Mouse (Mus musculus): ENCODE results near the gene Fbxo2. TPM values are rescaled to one million over a fixed set of nuclear protein-coding genes. Genes with fewer than 3 reads are reported as not detected.

The Fbxo2 gene
- not detected for polyA plus RNA-seq (2014; fragmentation: Illumina TruSeq; extraction: RNeasy Lipid Tissue Mini Kit (QIAGEN cat#74804); ENCODE audit: low read depth, low replicate concordance)

DNA sequence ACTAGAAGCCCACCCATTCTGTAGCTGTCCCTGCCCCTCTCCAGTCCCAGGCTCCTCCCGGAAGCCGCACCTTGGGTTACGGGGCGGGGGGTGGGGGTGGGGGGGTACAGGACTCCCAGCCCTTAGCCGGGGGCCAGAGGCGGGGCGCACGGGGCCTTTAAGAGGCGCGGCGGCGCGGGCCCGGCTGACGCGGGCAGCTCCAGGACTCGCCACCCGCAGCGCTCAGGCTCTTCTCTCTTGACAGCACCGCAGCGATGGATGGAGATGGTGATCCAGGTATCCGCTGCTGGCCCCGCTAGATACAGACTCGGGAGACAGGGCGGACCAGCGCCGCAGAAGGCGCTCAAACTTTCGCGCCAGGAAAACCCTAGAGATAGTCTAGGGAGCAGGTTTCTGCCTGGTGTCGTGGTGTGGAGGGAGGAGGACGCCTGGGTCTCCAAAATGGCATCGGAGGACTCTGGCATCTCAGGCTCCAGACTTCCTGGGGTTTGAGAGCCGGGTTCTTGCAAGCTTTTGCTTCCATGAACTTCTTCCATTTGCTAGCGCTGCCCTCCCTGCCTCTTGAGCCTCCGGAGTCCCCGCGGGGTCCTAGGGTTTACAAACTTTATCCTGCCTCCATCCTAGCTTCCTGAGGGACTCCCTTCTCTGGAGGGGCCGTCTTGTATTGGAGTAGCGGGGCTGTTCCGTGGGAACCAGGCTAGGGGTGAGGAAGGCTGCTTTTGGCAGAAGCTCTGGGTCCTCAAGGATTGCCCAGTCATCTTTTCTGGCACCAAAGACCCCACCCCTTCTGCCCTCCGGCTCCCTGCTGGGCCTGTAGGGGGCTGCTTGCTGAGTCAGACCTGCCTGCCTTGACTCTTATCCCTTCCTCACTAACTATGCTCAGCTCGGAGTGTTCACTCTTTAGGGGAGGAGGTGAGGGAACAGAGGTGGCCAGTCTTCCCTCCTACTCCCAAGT is at the start of gene Fbxo2, which contains the start of gene Fbxo44:
TSS of gene Fbxo2 (plus strand) at position 186 of the 955 bp plus-strand sequence.
TSS of gene Fbxo44 (minus strand) at position 47 of the 955 bp plus-strand sequence.

DNA sequence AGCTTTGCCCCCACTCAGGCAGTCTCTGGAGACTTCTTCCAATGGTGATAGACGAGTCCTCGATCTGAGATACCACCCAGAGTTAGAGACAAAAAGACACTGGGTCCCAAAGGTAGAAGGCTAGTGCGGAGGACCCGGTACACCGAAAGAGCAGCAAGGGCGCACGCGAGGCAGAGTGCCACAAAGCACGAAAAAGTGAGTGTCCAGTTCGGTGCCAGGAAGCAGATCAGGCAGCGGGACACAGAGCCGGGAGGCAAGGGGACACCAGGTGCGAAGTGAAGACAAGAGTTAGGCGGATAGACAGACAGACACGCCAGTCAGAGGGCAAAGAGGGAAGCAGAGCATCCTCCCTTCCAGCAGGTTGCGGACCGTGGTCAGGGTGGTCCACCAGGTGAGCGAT is 30.3 kb upstream of the Fbxo2 start, which contains the start of gene Mad2l2:
TSS of gene Mad2l2 (plus strand) at position 252 of the 400 bp plus-strand sequence.

DNA sequence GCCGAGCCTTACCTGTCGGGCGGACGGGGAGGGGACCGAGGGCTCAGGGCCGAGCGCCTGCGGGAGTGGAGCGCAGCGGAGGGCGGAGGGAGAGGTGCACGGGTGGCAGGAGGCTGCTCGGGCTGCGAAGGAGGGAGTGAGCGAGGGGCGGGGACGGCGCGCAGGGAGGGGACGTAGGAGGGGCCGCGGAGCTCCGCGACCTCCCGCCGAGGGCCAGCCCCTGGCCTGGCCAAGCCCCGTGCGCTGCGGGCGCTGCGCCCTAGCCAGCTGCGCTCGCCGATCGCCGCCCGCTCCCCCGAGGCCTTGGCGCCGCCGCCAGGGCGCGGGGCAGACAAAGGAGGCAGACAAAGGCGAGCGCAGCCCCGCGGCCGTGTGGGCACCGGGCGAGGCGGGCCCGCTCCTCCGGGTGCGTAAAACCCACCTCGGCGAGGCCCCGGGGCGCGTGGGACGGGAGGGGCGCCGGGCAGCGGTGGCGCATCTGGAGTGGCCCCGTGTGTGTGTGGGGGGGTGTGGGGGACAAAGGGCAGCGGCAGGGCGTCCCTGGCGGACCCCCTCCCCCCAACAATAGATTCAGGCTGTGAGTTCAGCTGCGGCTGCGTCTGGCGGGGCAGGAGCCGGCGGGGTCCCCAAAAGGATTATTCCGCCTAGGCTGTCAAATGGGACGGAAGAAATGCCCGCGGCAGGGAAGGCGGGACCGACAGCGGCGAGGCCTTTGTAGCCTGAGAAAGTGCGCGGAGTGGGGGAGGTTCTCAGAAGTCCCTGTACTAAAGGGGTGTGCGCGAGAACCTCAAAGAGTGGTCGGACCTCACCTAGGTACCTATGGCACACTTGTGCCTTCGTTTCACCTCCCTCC is 29.6 kb upstream of the Fbxo2 start, which contains the start of gene Draxin:
TSS of gene Draxin (minus strand) at position 138 of the 853 bp plus-strand sequence.

DNA sequence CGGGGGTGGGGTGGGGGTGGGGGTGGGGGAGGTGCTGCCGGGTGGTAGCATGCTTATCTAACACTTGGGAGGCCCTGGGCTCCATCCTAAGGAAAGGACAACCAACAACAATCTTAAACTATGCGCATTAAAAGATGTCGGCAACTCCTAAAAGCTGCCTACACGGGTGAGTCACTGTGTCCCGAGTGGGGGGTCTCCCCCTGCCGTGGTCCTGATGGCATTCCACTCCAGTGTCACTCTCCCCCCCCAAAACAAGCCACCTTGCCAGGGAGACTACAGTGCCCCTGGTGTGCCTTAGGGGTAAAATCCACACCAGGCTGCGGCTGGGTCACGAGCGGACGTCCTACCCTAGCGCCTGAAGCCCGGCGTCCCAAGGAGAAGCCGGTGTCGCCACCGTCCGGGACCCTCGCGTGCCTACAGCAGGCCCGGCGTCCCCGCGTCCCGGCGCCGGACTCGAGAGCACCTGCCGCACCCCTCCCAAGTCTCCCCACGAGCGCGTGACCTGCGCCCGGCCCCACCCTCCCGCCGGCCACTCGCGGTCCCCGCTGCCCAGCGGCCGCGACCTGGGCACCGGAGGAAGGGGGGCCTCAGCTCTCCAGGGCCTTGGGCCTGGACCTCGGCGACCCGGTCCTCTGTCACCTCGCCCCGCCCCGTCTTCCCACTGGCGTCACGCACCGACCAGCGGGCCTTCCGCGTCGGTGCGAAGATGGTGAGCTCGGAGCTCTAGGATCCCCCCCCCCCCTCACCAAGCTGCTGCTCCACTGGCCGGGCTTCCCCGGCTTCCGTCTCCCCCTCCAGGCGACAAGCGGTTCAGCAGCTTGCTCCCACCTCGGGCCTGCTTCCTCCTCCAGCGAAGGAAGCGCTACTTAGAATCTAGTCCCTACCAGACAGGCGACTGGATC is 8.9 kb upstream of the Fbxo2 start, which contains the start of gene Fbxo6:
TSS of gene Fbxo6 (minus strand) at position 874 of the 902 bp plus-strand sequence.

Other genes with a start within 250 kb of the Fbxo2 start
- gene Plod1, start 223.9 kb upstream of the Fbxo2 start, polyA plus RNA-seq (2014; fragmentation: Illumina TruSeq; extraction: RNeasy Lipid Tissue Mini Kit (QIAGEN cat#74804); ENCODE audit: low read depth, low replicate concordance): 69.2 TPM
- 28.8 TPM for gene 2510039O18Rik, start 219.7 kb upstream of the Fbxo2 start, polyA plus RNA-seq (2014; fragmentation: Illumina TruSeq; extraction: RNeasy Lipid Tissue Mini Kit (QIAGEN cat#74804); ENCODE audit: low read depth, low replicate concordance)
- gene Nppb, start 174.8 kb upstream of the Fbxo2 start, polyA plus RNA-seq (2014; fragmentation: Illumina TruSeq; extraction: RNeasy Lipid Tissue Mini Kit (QIAGEN cat#74804); ENCODE audit: low read depth, low replicate concordance): 436 TPM
- gene Nppa, start 159.9 kb upstream of the Fbxo2 start, polyA plus RNA-seq (2014; fragmentation: Illumina TruSeq; extraction: RNeasy Lipid Tissue Mini Kit (QIAGEN cat#74804); ENCODE audit: low read depth, low replicate concordance): 5,863 TPM
- gene Clcn6, start 121.8 kb upstream of the Fbxo2 start, polyA plus RNA-seq (2014; fragmentation: Illumina TruSeq; extraction: RNeasy Lipid Tissue Mini Kit (QIAGEN cat#74804); ENCODE audit: low read depth, low replicate concordance): 7.5 TPM
- 16.4 TPM for gene Mthfr, start 121.5 kb upstream of the Fbxo2 start, polyA plus RNA-seq (2014; fragmentation: Illumina TruSeq; extraction: RNeasy Lipid Tissue Mini Kit (QIAGEN cat#74804); ENCODE audit: low read depth, low replicate concordance)
- gene Agtrap, start 72.6 kb upstream of the Fbxo2 start, polyA plus RNA-seq (2014; fragmentation: Illumina TruSeq; extraction: RNeasy Lipid Tissue Mini Kit (QIAGEN cat#74804); ENCODE audit: low read depth, low replicate concordance): 24.6 TPM
- 14.4 TPM for gene Mad2l2, start 30.2 kb upstream of the Fbxo2 start, polyA plus RNA-seq (2014; fragmentation: Illumina TruSeq; extraction: RNeasy Lipid Tissue Mini Kit (QIAGEN cat#74804); ENCODE audit: low read depth, low replicate concordance)
- gene Draxin, start 29.9 kb upstream of the Fbxo2 start, polyA plus RNA-seq (2014; fragmentation: Illumina TruSeq; extraction: RNeasy Lipid Tissue Mini Kit (QIAGEN cat#74804); ENCODE audit: low read depth, low replicate concordance): not detected
- 43.9 TPM for gene Fbxo6, start 8.5 kb upstream of the Fbxo2 start, polyA plus RNA-seq (2014; fragmentation: Illumina TruSeq; extraction: RNeasy Lipid Tissue Mini Kit (QIAGEN cat#74804); ENCODE audit: low read depth, low replicate concordance)
- gene Fbxo44, start 139 bp upstream of the Fbxo2 start, polyA plus RNA-seq (2014; fragmentation: Illumina TruSeq; extraction: RNeasy Lipid Tissue Mini Kit (QIAGEN cat#74804); ENCODE audit: low read depth, low replicate concordance): 23.3 TPM
- not detected for gene Disp3, start 127.3 kb downstream of the Fbxo2 start, polyA plus RNA-seq (2014; fragmentation: Illumina TruSeq; extraction: RNeasy Lipid Tissue Mini Kit (QIAGEN cat#74804); ENCODE audit: low read depth, low replicate concordance)